In the genomic region with DNA sequence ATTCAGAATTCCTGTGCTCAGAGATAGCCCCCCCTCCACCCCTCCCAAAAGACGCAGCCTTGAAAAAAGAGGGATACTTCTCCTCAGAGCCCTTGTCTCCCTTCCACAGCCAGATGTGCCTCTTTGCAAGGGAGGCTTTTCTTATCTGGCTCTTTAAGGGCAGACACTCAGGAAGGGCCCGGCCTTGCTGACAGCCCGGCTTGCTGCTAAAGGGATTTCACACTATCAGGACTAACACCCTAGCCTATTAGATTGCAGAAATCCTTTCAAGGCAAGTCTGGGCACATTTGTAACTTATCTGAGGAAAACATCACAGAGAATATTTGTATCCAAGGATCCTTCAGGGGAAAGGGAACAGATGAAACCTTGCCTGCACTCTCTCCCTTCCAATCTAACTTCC, we compare ENCODE assay signal across 21 mouse cellular contexts.
DNase-seq lines count a peak whose midpoint lies in the region; ATAC-seq and TF ChIP-seq lines count a peak whose summit lies in the region.
"Had no signal": no experiment of that assay in that cellular context is flagged by ENCODE, and none has a peak within 500 bp of the region (broad histone marks: within the 10 kb centered on the region; RNA-seq: fewer than 3 reads in every experiment).

No protein-coding gene starts in this region.

- no peak for TF ChIP-seq POLR2A in heart, adult 2 months (IDR thresholded peaks at IDR 0.05; ENCODE audit: insufficient read depth, low read depth, low read length)

- ATAC-seq in midbrain, embryonic 13.5 days = 0 out of 2 replicates have a peak, but pooled peaks have one; percentile 52
- no peak for ATAC-seq in midbrain, postnatal 0 days (ENCODE audit: low FRiP score)
- ATAC-seq: forebrain, embryonic 13.5 days; forebrain, postnatal 0 days had no signal

- H3K4me2 ChIP-seq in midbrain, embryonic 13.5 days (replicated peaks) = no peak overlapping the region
- H3K4me2 ChIP-seq in midbrain, postnatal 0 days (ENCODE audit: low read depth, low read length, poor library complexity, severe bottlenecking) = no peak overlapping the region
- H3K4me2 ChIP-seq: embryonic facial prominence, embryonic 13.5 days; forebrain, embryonic 13.5 days; heart, embryonic 13.5 days; hindbrain, embryonic 14.5 days had no signal

- H3K27ac ChIP-seq in heart, adult 2 months = no peak overlapping the region
- H3K27ac ChIP-seq in midbrain, embryonic 13.5 days = 0 out of 2 replicates have a peak overlapping the region, but pooled peaks have one; percentile 25
- H3K27ac ChIP-seq in midbrain, postnatal 0 days (ENCODE audit: low read depth, low read length) = peak overlapping the region; percentile 12; the same call in 1 of the 2 replicates
- H3K27ac ChIP-seq: embryonic facial prominence, embryonic 13.5 days; forebrain, embryonic 13.5 days; gastrocnemius, adult 2 months; heart, embryonic 13.5 days; hindbrain, embryonic 10.5 days; hindbrain, embryonic 14.5 days had no signal

- WGBS in heart, adult 2 months = 7% methylated on average over 3 of the region's 3 CpGs
- WGBS in midbrain, embryonic 13.5 days = 32% methylated on average over 3 of the region's 3 CpGs
- 27% methylated on average over 3 of the region's 3 CpGs for WGBS in midbrain, postnatal 0 days

- H3K9me3 ChIP-seq in midbrain, embryonic 13.5 days = no peaks in the 10 kb centered on the region
- H3K9me3 ChIP-seq in midbrain, postnatal 0 days (ENCODE audit: low read length) = no peaks in the 10 kb centered on the region
- H3K9me3 ChIP-seq: embryonic facial prominence, embryonic 13.5 days; forebrain, embryonic 13.5 days; heart, embryonic 13.5 days; hindbrain, embryonic 10.5 days had no signal

- H3K9ac ChIP-seq in heart, adult 2 months (ENCODE audit: low read depth, low read length) = no peak overlapping the region
- H3K9ac ChIP-seq in midbrain, embryonic 13.5 days (replicated peaks) = no peak overlapping the region
- no peak overlapping the region for H3K9ac ChIP-seq in midbrain, postnatal 0 days (replicated peaks; ENCODE audit: low read length, poor library complexity, severe bottlenecking)
- H3K9ac ChIP-seq: embryonic facial prominence, embryonic 13.5 days; forebrain, embryonic 13.5 days; forebrain, postnatal 0 days; heart, embryonic 13.5 days; hindbrain, embryonic 14.5 days had no signal

- no peak for TF ChIP-seq CTCF in heart, adult 2 months (IDR thresholded peaks at IDR 0.05)
- TF ChIP-seq CTCF in midbrain, postnatal 0 days (IDR thresholded peaks at IDR 0.05) = no peak

- intact Hi-C loops in heart, adult 2 months (cut with DNase I) = no loop called here

- no peak overlapping the region for H3K4me3 ChIP-seq in heart, adult 2 months
- H3K4me3 ChIP-seq in midbrain, embryonic 13.5 days (replicated peaks) = no peak overlapping the region
- no peak overlapping the region for H3K4me3 ChIP-seq in midbrain, postnatal 0 days (ENCODE audit: low read depth, low read length)
- H3K4me3 ChIP-seq: embryonic facial prominence, embryonic 13.5 days; forebrain, embryonic 13.5 days; gastrocnemius, adult 2 months; heart, embryonic 13.5 days; hindbrain, embryonic 10.5 days had no signal

- DNase-seq in heart, adult 11 months = peak; percentile 81
- no peak for DNase-seq in heart, adult 2 months
- peak; percentile 35 for DNase-seq in ovary, adult 18-20 months (ENCODE audit: low spot score)
- no peak for DNase-seq in ovary, postnatal 14 days (ENCODE audit: low spot score)
- DNase-seq in midbrain, postnatal 0 days (ENCODE audit: low spot score) = no peak
- no peak for DNase-seq in right cerebral cortex, postnatal 14 days
- DNase-seq in gastrocnemius, postnatal 4 days (ENCODE audit: low spot score in 2 of 2) = no peak
- DNase-seq: adrenal gland, postnatal 10 days; B cell, adult 2 months; cerebellum, adult 18-20 months; cerebellum, adult 9-11 months; cerebellum, postnatal 36 days; forebrain, postnatal 0 days; gastrocnemius, adult 2 months; gastrocnemius, postnatal 25 days had no signal

- H3K79me2 ChIP-seq in heart, adult 2 months (replicated peaks; ENCODE audit: control insufficient read depth, insufficient read depth, low read length) = no peaks in the 10 kb centered on the region

- no peak for TF ChIP-seq EP300 in heart, adult 2 months (IDR thresholded peaks at IDR 0.05; ENCODE audit: insufficient read depth, low read depth, low read length)

- no peaks in the 10 kb centered on the region for H3K27me3 ChIP-seq in heart, adult 2 months (ENCODE audit: control insufficient read depth, insufficient read depth, low read length)
- H3K27me3 ChIP-seq in midbrain, embryonic 13.5 days = no peaks in the 10 kb centered on the region
- no peaks in the 10 kb centered on the region for H3K27me3 ChIP-seq in midbrain, postnatal 0 days (ENCODE audit: insufficient read depth, low read length)
- H3K27me3 ChIP-seq: embryonic facial prominence, embryonic 13.5 days; forebrain, embryonic 13.5 days had no signal

- H3K4me1 ChIP-seq in heart, adult 2 months (ENCODE audit: control insufficient read depth, insufficient read depth, low read length) = no peaks in the 10 kb centered on the region
- H3K4me1 ChIP-seq in midbrain, embryonic 13.5 days (replicated peaks) = peaks cover 34% of the 10 kb centered on the region
- peaks cover 12% of the 10 kb centered on the region; the same call in 1 of the 2 replicates for H3K4me1 ChIP-seq in midbrain, postnatal 0 days (ENCODE audit: insufficient read depth, low read length)

- no peaks in the 10 kb centered on the region for H3K36me3 ChIP-seq in heart, adult 2 months (ENCODE audit: control insufficient read depth, insufficient read depth, low read length)
- no peaks in the 10 kb centered on the region for H3K36me3 ChIP-seq in midbrain, embryonic 13.5 days
- no peaks in the 10 kb centered on the region for H3K36me3 ChIP-seq in midbrain, postnatal 0 days (ENCODE audit: insufficient read depth, low read length)
- H3K36me3 ChIP-seq: embryonic facial prominence, embryonic 13.5 days; heart, embryonic 13.5 days; hindbrain, embryonic 10.5 days had no signal

Comparison
In these comparisons a context has a peak if more than half of its experiments do, and no peak if none do; other contexts are left out.
1. DNase-seq: peak in heart, adult 11 months (single experiment) and ovary, adult 18-20 months (single experiment); none in heart, adult 2 months (0 of 2), ovary, postnatal 14 days (single experiment), midbrain, postnatal 0 days (single experiment), right cerebral cortex, postnatal 14 days (single experiment) and gastrocnemius, postnatal 4 days (0 of 2).